Mouse (Mus musculus): ENCODE measurements around the gene Lactb.

Lactb gene

DNA sequence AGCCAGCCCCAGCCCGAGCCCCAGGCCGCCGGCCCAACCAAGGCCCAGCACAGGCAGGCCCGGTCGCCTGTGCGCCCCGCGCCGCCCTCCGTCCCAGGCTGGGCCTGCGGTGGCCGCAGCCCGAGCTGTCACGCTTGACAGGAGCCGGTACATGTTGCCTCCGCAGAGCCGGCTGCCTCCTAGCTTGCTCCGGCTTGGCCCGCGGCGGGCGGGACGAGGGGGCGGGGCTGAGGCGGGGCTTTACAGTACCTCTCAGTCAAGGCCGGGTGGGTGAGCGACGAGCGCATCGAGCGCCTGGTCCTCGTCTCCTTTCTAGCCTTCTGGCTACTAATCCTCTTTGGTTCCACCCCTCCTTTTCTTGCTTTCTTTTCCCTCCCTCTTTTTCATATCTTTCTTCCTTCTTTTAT is at the start of gene Lactb:
TSS of gene Lactb (minus strand) at position 246 of the 407 bp plus-strand sequence.
- peak; percentile 80 for DNase-seq (ENCODE audit: low read depth, low spot score)

DNA sequence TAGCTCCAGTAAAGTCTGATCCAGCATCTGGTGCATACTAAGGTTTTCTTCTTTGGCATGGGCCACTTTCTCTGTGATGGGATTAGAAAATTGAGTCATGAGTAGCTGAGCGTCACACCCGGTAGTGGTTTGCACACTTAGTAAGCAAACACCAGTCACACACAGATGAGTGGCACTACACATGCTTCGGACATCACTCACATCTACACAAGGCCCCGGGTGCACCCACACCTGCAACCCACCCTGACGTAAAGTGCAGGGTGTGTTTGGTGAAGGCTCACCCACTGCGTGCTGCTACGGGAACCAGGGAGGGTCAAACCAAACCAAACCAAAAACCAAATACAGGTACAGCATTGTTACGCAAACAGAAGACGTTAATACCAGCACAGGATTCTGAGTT is 48.1 kb upstream of the Lactb start:
- DNase-seq (ENCODE audit: low read depth, low spot score) = no peak

DNA sequence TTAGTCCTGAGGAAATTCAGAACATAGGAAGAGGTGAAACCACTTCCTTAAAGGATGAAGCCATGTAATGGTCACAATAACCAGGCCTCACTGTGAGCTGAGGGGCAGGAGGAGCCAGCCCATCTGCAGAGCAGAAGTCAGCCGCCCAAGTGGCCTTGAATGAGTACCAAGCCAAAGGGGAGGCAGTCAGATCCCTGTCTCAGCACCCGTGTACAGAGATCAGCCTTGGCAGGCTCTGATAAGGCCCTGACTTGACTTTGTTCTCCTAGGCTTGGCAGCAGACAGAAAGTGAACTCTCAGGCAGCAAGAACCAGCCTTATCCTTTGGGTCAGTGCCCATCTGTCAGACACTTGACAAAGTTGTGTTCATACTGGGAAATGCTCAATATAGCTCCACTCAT is 44.8 kb upstream of the Lactb start:
- no peak for DNase-seq (ENCODE audit: low read depth, low spot score)

DNA sequence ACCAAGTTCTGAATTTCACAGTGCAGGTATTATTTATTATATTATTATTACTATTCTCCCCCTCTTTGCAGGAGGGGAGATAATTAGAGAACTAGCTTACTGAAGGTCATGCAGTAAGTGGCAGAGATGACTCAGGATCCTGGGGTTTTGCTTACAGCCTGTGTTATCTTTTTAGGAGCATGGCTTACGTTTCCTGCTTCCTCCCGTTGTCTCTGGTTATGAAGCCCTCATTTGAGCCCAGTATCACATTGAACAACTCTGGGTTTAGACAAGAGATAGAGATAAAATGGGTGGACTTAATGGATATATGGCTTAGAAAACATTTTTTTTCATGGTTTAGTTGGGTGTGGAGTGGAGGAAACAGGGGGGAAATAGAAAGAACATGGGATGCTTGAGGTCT is 38.2 kb upstream of the Lactb start:
- no peak for DNase-seq (ENCODE audit: low read depth, low spot score)

DNA sequence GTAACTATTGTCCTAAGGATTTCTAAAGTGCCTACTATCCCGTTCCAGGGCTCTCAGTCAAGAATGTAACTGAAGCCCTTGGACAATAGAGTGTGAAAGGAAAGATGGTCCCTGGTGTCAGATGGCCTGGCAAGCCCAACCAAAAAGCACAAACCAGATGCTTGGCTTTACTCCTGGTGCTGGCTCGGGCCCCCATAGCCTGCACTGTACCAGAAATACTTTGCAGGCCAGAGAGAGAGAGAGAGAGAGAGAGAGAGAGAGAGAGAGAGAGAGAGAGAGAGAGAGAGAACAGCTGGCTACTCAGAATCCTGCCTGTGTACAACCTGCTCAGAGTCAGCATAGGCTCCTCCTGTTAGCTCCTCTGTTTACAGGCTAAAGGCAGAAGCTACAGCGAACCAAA is 37.2 kb upstream of the Lactb start:
- no peak for DNase-seq (ENCODE audit: low read depth, low spot score)

DNA sequence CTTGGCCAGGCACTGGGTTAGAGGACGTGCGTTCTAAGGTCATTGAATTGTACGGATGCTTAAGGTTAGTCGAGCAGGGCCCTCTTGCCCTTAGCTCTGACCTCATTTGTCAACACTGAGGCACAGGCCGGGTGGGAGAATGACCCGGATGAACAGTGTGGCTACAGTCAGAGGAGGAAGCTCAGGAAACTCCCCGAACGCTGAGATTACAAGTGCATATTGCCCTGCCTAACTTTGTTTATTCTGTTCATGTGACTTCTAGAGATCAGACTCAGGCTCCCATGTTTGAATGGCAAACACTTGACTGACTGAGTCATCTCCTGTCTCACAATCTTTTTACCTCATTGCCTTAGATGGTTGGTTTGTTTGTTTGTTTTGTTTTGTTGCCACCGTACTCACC is 36.2 kb upstream of the Lactb start:
- no peak for DNase-seq (ENCODE audit: low read depth, low spot score)

DNA sequence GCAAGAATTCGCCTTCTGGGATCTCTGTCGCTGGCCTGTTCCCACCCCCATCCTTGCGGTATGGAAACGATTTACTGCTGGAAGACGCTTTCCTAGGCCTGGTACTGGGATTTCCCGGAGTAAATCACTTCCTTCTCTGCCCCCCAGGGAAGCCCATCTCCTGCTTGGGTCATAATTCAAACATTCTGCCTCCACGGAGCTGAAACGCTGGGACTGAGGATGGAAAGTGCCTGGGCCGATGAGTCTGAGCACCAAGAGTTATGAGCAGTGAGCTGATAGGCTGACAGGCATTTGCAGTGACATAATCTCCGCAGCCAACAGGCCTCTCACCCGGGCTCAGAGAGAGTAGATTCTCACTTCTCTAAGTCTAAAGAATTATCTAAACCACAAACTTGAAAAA is 33.5 kb upstream of the Lactb start:
- peak; percentile 56 for DNase-seq (ENCODE audit: low read depth, low spot score)

DNA sequence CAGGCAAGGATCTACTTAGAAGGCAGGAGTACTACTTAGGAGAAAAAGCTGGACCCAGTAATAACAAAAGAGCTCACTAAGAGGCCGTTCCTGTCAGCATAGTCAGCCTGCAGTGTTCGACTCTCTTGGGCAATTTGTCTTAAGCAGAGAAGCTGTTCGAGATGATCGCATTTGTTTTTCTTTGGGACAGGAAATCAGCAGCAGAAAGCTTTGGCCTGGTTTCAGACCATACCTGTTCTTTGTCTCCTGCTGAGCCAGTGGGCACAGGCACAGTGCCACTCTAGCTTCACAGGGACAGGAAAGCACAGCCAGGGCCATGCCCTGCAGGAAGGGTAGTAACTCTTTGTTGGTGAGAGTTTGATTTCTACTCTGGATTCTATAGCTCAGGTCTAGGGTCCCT is 31.1 kb upstream of the Lactb start:
- no peak for DNase-seq (ENCODE audit: low read depth, low spot score)

DNA sequence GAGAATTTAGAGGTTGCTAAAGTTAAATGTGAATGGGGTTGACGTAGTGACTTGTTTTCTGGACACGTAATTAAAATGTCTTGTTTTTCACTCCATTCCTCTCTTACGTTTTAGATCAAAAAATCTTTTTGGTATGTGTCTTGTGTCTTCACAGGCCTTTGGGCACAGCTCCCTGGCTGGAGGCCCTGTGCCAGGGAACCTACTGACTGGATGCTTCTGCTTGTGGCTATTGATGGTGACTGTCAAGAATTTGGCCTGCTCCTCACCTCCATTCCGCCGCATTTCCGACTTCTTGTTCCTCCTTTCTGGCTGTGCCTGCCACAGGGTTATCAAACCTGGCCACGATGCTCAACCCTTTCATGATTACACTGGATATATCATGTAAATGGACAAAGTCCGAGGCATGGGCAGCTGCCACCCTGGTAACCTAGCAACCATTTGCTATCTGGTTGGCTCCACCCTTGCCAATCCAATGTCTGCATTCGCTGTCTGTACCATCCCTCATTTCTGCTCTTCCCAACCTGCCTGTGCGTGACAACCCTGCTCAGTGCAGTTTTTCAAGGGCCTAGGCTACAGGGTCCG is 30.0 kb upstream of the Lactb start:
- no peak for DNase-seq (ENCODE audit: low read depth, low spot score)

DNA sequence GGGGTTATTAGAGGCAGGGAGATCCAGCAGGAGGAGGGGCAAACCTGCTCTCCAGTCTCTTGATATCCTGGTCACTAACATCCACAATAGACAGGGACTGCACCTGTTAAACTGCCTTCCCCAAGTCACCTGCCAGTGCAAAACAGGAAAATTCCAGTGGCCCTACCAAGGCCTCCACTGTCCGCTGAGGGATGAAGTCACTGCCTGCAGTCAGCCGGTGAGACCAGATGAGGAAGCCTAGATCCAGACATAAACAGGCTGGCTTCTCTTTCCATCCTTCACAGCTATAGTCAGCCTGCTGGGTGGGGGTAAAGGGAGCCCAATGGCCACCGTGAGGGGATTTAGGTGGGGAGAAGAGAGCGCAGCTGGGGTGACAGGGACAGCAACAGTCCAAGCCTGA is 28.4 kb upstream of the Lactb start:
- DNase-seq (ENCODE audit: low read depth, low spot score) = no peak

DNA sequence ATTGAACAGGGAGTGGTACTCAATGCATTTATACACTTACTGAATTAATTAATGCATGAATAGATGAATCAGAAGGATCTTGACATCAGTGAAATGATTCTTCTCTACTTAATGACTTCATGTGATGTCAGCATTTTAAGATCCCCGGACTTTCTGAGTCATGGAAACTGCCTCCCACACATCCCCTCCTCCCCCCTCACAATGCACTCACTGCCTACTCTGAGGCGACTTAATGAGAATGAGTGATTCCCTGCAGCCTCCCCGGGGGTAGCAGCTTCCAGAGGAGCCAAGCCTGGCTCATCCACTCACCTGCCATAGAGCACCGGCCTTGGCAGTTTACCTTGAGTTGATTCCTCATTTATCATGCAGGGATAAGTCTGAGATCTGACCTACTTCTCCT is 27.9 kb upstream of the Lactb start:
- DNase-seq (ENCODE audit: low read depth, low spot score) = no peak

DNA sequence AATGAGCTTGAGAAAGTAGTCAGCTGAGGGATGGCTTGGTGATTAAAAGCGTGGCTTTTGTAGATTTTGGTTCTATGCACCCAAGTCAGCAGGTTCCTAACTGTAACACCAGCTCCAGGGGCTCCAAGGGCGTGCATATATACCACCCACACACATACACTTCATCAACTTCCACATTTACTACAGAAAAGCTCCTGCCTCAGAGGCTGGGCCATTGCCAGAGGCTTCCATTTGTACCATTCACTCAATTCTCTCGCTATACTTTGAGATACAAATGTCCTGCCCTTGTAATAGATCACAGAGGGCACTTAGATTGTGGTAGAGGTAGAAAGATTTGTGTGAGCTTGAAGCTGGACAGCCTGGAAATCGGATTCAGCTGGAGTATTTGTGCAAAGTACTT is 26.2 kb upstream of the Lactb start:
- no peak for DNase-seq (ENCODE audit: low read depth, low spot score)

DNA sequence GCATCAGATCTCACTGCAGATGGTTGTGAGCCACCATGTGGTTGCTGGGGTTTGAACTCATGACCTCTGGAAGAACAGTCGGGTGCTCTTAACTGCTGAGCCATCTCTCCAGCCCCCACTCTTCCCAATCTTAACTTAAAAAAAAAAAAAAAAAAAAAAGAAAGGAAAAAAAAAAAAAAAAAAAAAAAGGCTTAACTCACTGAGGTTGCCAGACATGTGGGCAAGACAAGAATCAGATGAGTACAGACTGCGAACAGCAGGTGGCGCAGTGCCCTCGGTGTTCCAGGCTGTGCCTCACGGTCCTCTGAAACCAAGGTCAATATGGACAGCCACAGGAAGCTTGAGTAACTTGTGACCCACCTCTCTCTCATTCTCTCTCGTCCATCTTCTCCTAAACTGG is 25.8 kb upstream of the Lactb start:
- peak; percentile 79 for DNase-seq (ENCODE audit: low read depth, low spot score)

DNA sequence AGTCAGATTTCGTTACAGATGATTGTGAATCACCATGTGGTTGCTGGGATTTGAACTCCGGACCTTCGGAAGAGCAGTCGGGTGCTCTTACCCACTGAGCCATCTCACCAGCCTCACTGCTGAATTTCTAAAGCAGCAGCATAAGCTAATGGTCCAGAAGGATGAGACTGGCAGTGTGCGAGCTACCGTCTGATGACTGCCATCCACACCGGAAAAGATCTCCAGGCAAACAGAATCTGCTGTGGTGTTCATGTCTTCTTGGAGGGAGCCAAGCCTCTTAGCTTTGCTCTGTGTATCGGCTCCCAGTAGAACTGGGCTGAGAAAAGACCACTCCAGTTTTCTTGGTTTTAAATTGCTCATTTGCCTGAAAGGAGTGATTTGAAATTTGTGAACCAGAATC is 24.4 kb upstream of the Lactb start:
- DNase-seq (ENCODE audit: low read depth, low spot score) = no peak

DNA sequence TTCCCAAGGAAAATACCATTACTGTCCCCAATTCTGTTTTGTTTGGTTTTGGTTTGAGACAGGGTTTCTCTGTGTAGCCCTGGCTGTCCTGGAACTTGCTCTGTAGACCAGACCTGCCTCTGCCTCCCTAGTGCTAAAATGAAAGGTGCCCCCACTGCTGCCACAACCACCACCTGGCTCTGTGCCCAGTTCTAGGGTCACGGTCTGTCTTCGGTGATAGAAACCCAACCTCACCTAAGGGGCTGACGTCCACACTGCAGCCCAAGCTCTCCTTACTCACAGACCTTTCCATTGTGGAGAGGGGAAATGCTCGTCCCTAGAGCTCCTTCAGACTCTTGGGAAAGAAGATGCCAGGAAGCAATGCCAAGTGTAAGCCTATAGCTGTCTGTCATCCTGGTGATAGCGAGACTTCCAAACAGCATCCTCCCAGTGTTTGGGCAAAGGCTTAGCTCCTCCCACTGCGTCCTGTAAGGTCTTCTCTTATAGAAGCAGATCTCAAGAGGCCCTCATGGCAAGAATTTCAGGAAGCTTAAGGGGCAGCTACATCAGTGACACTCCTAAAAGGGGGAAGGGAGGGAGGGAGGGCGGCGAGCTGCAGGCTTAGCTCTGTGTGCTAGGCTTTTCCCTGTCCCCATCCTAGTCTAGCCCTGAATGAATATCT is 16.6 kb upstream of the Lactb start:
- DNase-seq (ENCODE audit: low read depth, low spot score) = no peak

DNA sequence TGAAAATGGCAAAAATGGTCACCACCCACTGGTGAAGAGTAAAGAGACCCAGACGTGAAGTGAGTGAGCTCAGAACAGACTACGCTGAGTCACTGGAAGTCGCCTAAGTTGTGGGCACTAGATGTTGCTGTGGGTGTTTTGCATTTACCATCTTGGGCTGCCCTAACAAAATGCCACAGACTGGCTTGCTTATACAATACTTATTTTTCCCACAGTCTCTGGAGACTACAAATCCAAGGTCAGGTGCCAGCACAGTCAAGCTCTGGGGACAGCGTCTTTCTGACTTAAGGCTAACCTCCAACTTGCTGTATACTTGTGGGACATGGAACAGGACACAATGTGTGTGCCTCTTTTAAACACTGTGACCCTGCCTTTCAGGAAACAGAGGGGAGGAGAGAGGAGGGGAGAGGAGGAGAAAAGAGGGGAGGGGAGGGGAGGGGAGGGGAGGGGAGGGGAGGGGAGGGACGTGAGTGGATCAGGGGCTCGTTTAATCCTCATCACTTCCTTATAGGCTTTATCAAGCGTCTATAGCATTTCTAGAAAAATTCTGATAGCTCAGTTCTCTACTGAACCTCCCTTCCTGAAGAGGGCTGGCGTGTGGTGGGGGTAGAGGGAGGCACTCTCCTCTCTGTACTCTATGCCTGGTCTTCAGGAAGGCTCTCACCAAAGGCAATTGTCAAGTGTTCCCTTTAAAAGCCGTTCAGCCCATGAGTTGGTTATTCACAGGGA is 15.9 kb upstream of the Lactb start:
- DNase-seq (ENCODE audit: low read depth, low spot score) = no peak

DNA sequence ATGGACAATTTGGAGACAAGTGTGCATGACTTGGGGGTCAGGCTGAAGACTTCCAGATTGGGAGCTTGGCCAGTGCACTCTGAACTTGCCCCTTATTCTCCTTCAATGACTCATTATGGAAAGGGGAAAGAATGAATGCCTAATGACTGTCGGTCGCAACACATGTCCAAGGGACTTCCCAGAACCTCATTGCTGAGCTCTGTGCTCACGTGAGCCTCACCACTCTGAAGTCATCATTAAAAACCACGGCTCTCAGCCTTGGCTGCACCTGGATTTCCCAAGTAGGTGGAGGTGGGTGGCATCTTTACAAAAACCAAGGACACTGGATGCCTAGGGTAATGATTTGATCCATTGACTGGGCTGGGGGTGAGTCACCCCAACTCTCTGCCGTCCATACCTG is 14.8 kb upstream of the Lactb start:
- no peak for DNase-seq (ENCODE audit: low read depth, low spot score)

DNA sequence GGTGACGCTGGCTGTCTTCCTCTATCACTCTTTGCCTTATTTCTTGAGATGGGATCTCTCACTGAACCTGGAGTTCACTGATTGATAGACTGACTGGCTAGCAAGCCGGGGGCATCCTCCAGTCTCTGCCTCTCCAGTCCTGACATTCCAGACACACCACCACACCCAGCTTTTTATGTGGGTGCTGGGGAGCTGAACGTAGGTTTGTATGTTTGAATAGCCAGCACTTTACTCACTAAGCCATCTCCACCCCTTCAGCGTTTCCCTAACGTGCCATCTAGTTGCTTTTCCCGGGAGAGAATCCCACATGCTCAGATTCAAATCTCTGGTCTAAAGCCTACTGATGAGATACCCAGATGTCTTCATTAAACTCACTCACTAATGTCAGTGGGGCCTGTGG is 14.3 kb upstream of the Lactb start:
- no peak for DNase-seq (ENCODE audit: low read depth, low spot score)

DNA sequence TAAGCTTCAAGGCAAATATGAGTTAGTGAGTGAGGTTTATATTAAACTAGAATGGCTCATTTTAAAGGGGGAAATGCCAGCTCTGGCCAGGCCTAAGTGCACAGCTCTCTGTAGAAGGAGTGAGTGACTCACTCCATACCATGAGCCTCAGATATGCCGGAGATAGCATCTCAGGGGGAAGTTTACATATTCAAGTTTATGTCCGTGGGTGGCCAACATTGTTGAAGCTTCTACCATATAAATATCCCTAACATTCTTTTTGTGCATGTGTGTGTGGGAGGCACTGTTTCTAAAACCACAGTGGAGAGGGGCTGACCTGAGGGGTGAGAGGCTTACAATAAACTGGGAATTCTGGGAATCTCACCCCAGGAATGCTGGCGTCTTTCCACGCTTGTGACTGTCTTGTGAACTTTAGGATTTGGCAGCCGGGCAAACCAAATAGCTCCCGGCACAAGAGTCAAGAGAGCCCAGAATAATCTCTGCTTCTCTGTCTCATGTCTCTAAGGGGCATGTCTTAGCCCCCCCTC is 13.7 kb upstream of the Lactb start:
- DNase-seq (ENCODE audit: low read depth, low spot score) = no peak

DNA sequence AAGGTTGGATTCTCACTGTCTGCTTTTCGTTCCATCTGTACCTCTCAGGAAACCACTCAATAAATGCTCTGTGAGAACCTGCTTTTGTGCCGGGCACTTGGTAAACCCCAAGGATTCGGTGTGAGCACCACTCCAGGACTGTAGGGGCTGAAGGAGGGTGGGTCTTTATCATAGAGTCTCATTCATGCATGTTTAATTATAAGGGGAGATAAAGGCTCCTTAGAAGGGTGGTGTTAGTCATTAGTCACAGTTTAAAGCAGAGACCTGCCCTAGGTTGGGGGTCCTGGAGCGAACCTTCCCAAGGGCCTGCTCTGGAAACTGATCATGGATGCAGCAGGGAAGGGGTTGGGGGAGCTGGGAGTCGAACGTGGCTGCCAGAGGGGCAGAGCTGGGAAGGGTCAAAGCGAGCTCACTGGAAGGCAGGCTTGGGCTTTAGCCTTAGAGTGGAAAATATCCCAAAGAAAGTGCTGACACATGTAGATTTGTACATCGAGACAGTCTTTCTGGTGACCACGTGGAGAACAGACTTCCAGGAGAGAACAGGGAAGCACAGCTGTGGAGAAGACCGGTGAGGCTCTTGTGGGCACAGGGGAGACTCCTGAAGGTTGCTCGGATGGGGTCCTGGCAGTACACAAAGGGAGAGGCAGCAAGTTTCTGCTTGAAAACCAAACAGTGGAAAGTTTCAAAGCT is 13.1 kb upstream of the Lactb start:
- no peak for DNase-seq (ENCODE audit: low read depth, low spot score)

DNA sequence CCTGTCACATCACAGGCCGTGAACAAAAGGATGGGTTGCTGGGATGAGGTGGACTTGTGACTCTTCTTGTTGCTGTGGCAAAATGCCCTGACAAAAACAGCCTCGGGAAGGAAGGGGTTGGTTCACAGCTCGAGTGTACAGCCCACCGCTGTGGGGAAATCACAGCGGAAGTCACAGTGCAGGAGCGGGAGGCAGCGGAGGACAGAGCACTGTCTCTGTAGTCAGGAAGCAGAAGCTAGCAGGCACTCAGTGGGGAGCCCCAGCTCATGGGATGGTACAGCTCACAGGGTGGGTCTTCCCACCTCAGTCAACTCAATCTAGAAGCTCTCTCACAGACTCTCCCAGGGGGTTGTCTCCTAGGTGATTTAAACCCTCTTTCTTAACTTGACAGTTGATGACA is 10.1 kb upstream of the Lactb start:
- no peak for DNase-seq (ENCODE audit: low read depth, low spot score)

DNA sequence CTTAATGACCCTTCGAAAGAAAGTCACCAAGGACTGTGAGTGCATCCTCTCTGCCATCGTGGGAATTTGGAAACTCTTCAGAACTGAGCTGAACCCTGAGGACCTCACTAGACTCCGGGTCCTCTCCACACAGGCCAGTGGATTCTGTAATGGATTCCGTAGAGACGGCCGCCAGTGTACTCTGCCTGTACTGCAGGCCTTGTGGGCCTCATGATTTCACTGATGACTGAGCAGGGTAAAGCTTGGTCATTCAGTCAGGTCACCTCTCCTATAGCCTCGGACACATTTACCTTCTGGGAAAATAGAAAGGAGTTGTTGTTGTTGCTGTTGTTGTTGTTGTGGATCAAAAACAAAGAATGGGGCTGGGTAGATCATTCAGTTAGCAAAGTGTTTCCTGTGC is 6.8 kb upstream of the Lactb start:
- DNase-seq (ENCODE audit: low read depth, low spot score) = no peak
